8 mouse cellular contexts compared by ENCODE assay signal in the genomic region with DNA sequence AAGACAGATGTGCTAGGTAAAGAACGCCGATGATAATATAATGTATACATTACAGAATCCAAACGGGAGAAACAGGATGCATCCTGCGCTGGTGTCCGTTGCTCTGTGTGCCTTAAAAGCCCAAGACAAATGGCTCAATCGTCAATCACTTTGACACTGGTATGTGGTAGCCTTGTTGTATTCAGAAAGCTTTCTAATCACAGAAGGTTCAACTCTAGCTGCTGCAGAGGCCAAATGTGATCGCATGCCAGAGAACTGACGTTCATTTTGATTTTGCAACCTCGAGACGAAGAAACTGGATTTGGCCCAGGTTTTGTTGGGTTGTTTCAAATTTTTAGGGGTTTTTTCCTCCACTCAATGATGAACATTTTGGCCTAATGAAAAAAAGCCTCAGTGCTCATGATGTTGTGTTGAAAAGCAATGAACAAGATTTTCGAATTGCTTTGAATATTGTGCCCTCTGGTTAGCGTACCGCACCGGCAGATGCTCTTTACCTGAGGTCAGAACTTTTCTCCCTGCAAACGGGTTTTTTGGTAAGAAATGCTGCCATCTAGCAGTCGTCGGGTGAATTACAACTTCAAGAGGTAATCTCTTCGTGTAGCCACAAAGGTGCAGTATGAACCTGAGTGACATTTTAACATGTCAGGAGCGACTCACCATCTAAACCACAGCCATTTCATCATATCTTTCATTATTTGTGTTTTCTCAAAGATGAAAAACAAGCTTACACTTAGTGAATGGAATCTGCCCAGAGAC. TPM values are rescaled to one million over a fixed set of nuclear protein-coding genes. Genes with fewer than 3 reads are reported as not detected.
DNase-seq lines count a peak whose midpoint lies in the region; ATAC-seq and TF ChIP-seq lines count a peak whose summit lies in the region.

No protein-coding gene starts in this region.

- H3K27ac ChIP-seq in hindbrain, postnatal 0 days = no peak overlapping the region
- H3K27ac ChIP-seq in liver, embryonic 14.5 days = no peak overlapping the region

- no peaks in the 10 kb centered on the region for H3K36me3 ChIP-seq in hindbrain, postnatal 0 days (ENCODE audit: insufficient read depth, low read length)
- no peaks in the 10 kb centered on the region for H3K36me3 ChIP-seq in liver, embryonic 14.5 days (replicated peaks; ENCODE audit: control insufficient read depth, insufficient read depth, low read depth)

- H3K9me3 ChIP-seq in hindbrain, postnatal 0 days (ENCODE audit: low read length) = no peaks in the 10 kb centered on the region
- H3K9me3 ChIP-seq in liver, embryonic 14.5 days (ENCODE audit: control insufficient read depth, low read length) = no peaks in the 10 kb centered on the region

- no peaks in the 10 kb centered on the region for H3K4me1 ChIP-seq in hindbrain, postnatal 0 days (ENCODE audit: insufficient read depth, low read length)
- H3K4me1 ChIP-seq in liver, embryonic 14.5 days (replicated peaks; ENCODE audit: control insufficient read depth in 2 of 2, insufficient read depth in 2 of 2, low read length in 1 of 2) = no peaks in the 10 kb centered on the region

- WGBS in hindbrain, postnatal 0 days = 37% methylated on average over 19 of the region's 19 CpGs
- WGBS in liver, embryonic 14.5 days (ENCODE audit: insufficient replicate concordance) = 24% methylated on average over 19 of the region's 19 CpGs

- ATAC-seq in hindbrain, postnatal 0 days = 0 out of 2 replicates have a peak, but pooled peaks have one; percentile 38
- no peak for ATAC-seq in liver, embryonic 14.5 days (ENCODE audit: insufficient read depth)
- ATAC-seq in monocyte, adult 5-6 weeks (replicated peaks; ENCODE audit: insufficient number of reproducible peaks, low FRiP score, low TSS enrichment, poor library complexity, severe bottlenecking) = no peak

- DNase-seq in left cerebral cortex, adult 18-20 months (ENCODE audit: low spot score in 2 of 2) = peak; percentile 37 to 63
- DNase-seq in left cerebral cortex, adult 11 months (ENCODE audit: low spot score) = no peak
- peak; percentile 52 to 58 for DNase-seq in adrenal gland, adult 18-20 months (ENCODE audit: low spot score in 2 of 2)
- peak; percentile 82 for DNase-seq in embryo, embryonic 10.5 days (ENCODE audit: low spot score)
- peak; percentile 76 for DNase-seq in hindbrain, postnatal 0 days (ENCODE audit: low spot score)
- peak in 1 of 3 experiments; percentile 13 for DNase-seq in liver, embryonic 14.5 days (ENCODE audit: low read depth in 3 of 3, low spot score in 3 of 3)
- peak; percentile 63 for DNase-seq in retina, postnatal 1 day

- H3K4me2 ChIP-seq in hindbrain, postnatal 0 days (ENCODE audit: low read depth, low read length) = no peak overlapping the region
- H3K4me2 ChIP-seq in liver, embryonic 14.5 days (ENCODE audit: low read depth) = no peak overlapping the region

- H3K9ac ChIP-seq in hindbrain, postnatal 0 days (replicated peaks; ENCODE audit: low read length) = no peak overlapping the region
- H3K9ac ChIP-seq in liver, embryonic 14.5 days (replicated peaks) = no peak overlapping the region

- peak; percentile 74 for TF ChIP-seq CTCF in hindbrain, postnatal 0 days (IDR thresholded peaks at IDR 0.05; ENCODE audit: low read depth)
- peak; percentile 50 for TF ChIP-seq CTCF in liver, embryonic 14.5 days (IDR thresholded peaks at IDR 0.05; ENCODE audit: low read depth)

- TF ChIP-seq EP300 in liver, embryonic 14.5 days (IDR thresholded peaks at IDR 0.05; ENCODE audit: low read depth) = no peak

- no peak overlapping the region for H3K4me3 ChIP-seq in hindbrain, postnatal 0 days (ENCODE audit: low read length)
- H3K4me3 ChIP-seq in liver, embryonic 14.5 days (ENCODE audit: insufficient read depth in 1 of 2, low read depth in 2 of 2, low read length in 2 of 2) = no peak overlapping the region

- no peaks in the 10 kb centered on the region for H3K27me3 ChIP-seq in hindbrain, postnatal 0 days (ENCODE audit: insufficient read depth, low read length)
- no peaks in the 10 kb centered on the region for H3K27me3 ChIP-seq in liver, embryonic 14.5 days (ENCODE audit: control insufficient read depth, insufficient read depth, low read length)

RNA-seq across cellular contexts. Expression of a gene that starts 6.6 kb away (rescaled TPM):
- total RNA-seq in left cerebral cortex, adult 18-20 months (2021) = not detected
- total RNA-seq in adrenal gland, adult 18-20 months (2021) = 1 to 10 TPM; 2.1 to 2.6 TPM
- total RNA-seq in hindbrain, postnatal 0 days (2014; rRNA removed) = 0.14 TPM in 1 of 2 replicates, not detected in the other
- 0.38 and 0.42 TPM in 2 replicates for polyA plus RNA-seq in hindbrain, postnatal 0 days (2015; fragmentation: Nextera tagmentation; extraction: Ambion mirVana)
- 0.02 and 0.03 TPM in 2 replicates for polyA plus RNA-seq in liver, embryonic 14.5 days (2012; rRNA removed)
- polyA plus RNA-seq in liver, embryonic 14.5 days (2014; fragmentation: Nextera tagmentation; extraction: Ambion mirVana) = 0.14 TPM in 1 of 2 replicates, not detected in the other
- total RNA-seq in monocyte, adult 5-6 weeks (2017) = not detected in 3 replicates
